Mouse (Mus musculus): ENCODE measurements around the gene Rad51b. TPM values are rescaled to one million over a fixed set of nuclear protein-coding genes. Genes with fewer than 3 reads are reported as not detected.

The Rad51b gene
- total and polyA plus RNA-seq, 3 experiments, result 6.5 to 8.6 (median 8.5) TPM

GRCm38 (mm10) chr12:79623308-79623707, 326.2 kb downstream of the Rad51b start:
- no peak overlapping the region for H3K27ac ChIP-seq (ENCODE audit: insufficient read depth, low read depth)
- H3K36me3 ChIP-seq (replicated peaks in 1 of 2; ENCODE audit: control insufficient read depth in 1 of 2, insufficient read depth in 1 of 2, low read length in 1 of 2), result peaks cover 0 to 4% of the 10 kb centered on the region in 2 experiments
- dilution Hi-C loops (cut with MboI; ENCODE audit: extremely low pct_ligation_motif_present, extremely low pct_unique_long_range_greater_than_20kb, low sequenced_read_pairs), result no loop called here
- no peak overlapping the region for H3K9ac ChIP-seq (ENCODE audit: insufficient read depth, low read depth)
- TF ChIP-seq CHD1 (IDR thresholded peaks at IDR 0.05; ENCODE audit: low read depth, low read length) (no peak), ZC3H11A (IDR thresholded peaks at IDR 0.05; ENCODE audit: low read depth, low read length) (no peak), E2F4 (IDR thresholded peaks at IDR 0.05; ENCODE audit: insufficient replicate concordance, low read depth, low read length) (no peak), HCFC1 (IDR thresholded peaks at IDR 0.05; ENCODE audit: low read depth, low read length) (no peak), RCOR1 (conservative IDR thresholded peaks at IDR 0.05; ENCODE audit: low read depth, low read length) (no peak), SMC3 (IDR thresholded peaks at IDR 0.05; ENCODE audit: low read depth, low read length) (no peak), ZKSCAN1 (IDR thresholded peaks at IDR 0.05; ENCODE audit: borderline replicate concordance, low read depth, low read length) (no peak), ELF1 (IDR thresholded peaks at IDR 0.05; ENCODE audit: low read depth, low read length) (no peak), POLR2A (IDR thresholded peaks at IDR 0.05; ENCODE audit: low read depth, low read length) (no peak), CHD2 (IDR thresholded peaks at IDR 0.05; ENCODE audit: low read length) (no peak), TCF12 (IDR thresholded peaks at IDR 0.05; ENCODE audit: low read depth, low read length) (no peak), GABPA (IDR thresholded peaks at IDR 0.05; ENCODE audit: insufficient replicate concordance, low read depth, low read length) (no peak), CTCF (conservative IDR thresholded peaks at IDR 0.05 in 1 of 2, IDR thresholded peaks at IDR 0.05 in 1 of 2; ENCODE audit: low read depth in 2 of 2, low read length in 2 of 2) (no peak), SIN3A (IDR thresholded peaks at IDR 0.05; ENCODE audit: low read length) (no peak), MAX (IDR thresholded peaks at IDR 0.05; ENCODE audit: low read length) (no peak), KAT2A (IDR thresholded peaks at IDR 0.05; ENCODE audit: insufficient replicate concordance, low read length) (no peak)
- no peak overlapping the region for H3K4me2 ChIP-seq (ENCODE audit: insufficient read depth, low read depth, poor library complexity, severe bottlenecking)
- H3K79me2 ChIP-seq (replicated peaks; ENCODE audit: control insufficient read depth, extremely low read depth, insufficient read depth, poor library complexity, severe bottlenecking), result no peaks in the 10 kb centered on the region
- DNase-seq (ENCODE audit: extremely low read depth), result no peak
- H3K4me3 ChIP-seq (replicated peaks in 1 of 3; ENCODE audit: low read depth in 2 of 3, low read length in 2 of 3, poor library complexity in 1 of 3), result no peak overlapping the region
- in situ Hi-C loops (cut with MboI; ENCODE audit: low pct_ligation_motif_present, low pct_unique_long_range_greater_than_20kb, low sequenced_read_pairs), result no loop called here
- no peaks in the 10 kb centered on the region for H3K27me3 ChIP-seq (replicated peaks)
- peaks cover 24 to 54% of the 10 kb centered on the region in 2 experiments for H3K4me1 ChIP-seq (ENCODE audit: control insufficient read depth in 1 of 2, insufficient read depth in 2 of 2)
- no peaks in the 10 kb centered on the region for H3K9me3 ChIP-seq (replicated peaks; ENCODE audit: low read length)

GRCm38 (mm10) chr12:79625699-79626554, 328.8 kb downstream of the Rad51b start:
- peak overlapping the region; percentile 78 for H3K27ac ChIP-seq (ENCODE audit: insufficient read depth, low read depth)
- DNase-seq (ENCODE audit: extremely low read depth), result no peak
- peaks cover 0 to 2% of the 10 kb centered on the region in 2 experiments for H3K36me3 ChIP-seq (replicated peaks in 1 of 2; ENCODE audit: control insufficient read depth in 1 of 2, insufficient read depth in 1 of 2, low read length in 1 of 2)
- peaks cover 44 to 78% of the 10 kb centered on the region in 2 experiments for H3K4me1 ChIP-seq (ENCODE audit: control insufficient read depth in 1 of 2, insufficient read depth in 2 of 2)
- dilution Hi-C loops (cut with MboI; ENCODE audit: extremely low pct_ligation_motif_present, extremely low pct_unique_long_range_greater_than_20kb, low sequenced_read_pairs) (no loop called here), in situ Hi-C loops (cut with MboI; ENCODE audit: low pct_ligation_motif_present, low pct_unique_long_range_greater_than_20kb, low sequenced_read_pairs) (no loop called here)
- peak overlapping the region; percentile 68 for H3K9ac ChIP-seq (ENCODE audit: insufficient read depth, low read depth)
- H3K9me3 ChIP-seq (replicated peaks; ENCODE audit: low read length), result no peaks in the 10 kb centered on the region
- H3K27me3 ChIP-seq (replicated peaks), result no peaks in the 10 kb centered on the region
- peak overlapping the region; percentile 74 for H3K4me2 ChIP-seq (ENCODE audit: insufficient read depth, low read depth, poor library complexity, severe bottlenecking)
- peaks cover 4% of the 10 kb centered on the region; the same call in 1 of the 2 replicates for H3K79me2 ChIP-seq (replicated peaks; ENCODE audit: control insufficient read depth, extremely low read depth, insufficient read depth, poor library complexity, severe bottlenecking)
- no peak overlapping the region for H3K4me3 ChIP-seq (replicated peaks in 1 of 3; ENCODE audit: low read depth in 2 of 3, low read length in 2 of 3, poor library complexity in 1 of 3)
- TF ChIP-seq ZC3H11A (IDR thresholded peaks at IDR 0.05; ENCODE audit: low read depth, low read length), result no peak
- no peak for TF ChIP-seq USF2 (conservative IDR thresholded peaks at IDR 0.05; ENCODE audit: low read depth, low read length)
- no peak for TF ChIP-seq POLR2AphosphoS2 (IDR thresholded peaks at IDR 0.05; ENCODE audit: low read depth, low read length)
- peak; percentile 51; the same call in 1 of the 2 replicates for TF ChIP-seq MEF2A (IDR thresholded peaks at IDR 0.05; ENCODE audit: borderline replicate concordance, low read depth, low read length)
- TF ChIP-seq ZKSCAN1 (IDR thresholded peaks at IDR 0.05; ENCODE audit: borderline replicate concordance, low read depth, low read length), result no peak
- TF ChIP-seq MAZ (IDR thresholded peaks at IDR 0.05; ENCODE audit: low read depth, low read length), result no peak
- no peak for TF ChIP-seq NRF1 (IDR thresholded peaks at IDR 0.05; ENCODE audit: low read depth, low read length)
- no peak for TF ChIP-seq USF1 (IDR thresholded peaks at IDR 0.05; ENCODE audit: low read depth, low read length)
- no peak for TF ChIP-seq JUN (IDR thresholded peaks at IDR 0.05; ENCODE audit: insufficient read depth, low read depth, low read length)
- TF ChIP-seq EP300 (IDR thresholded peaks at IDR 0.05; ENCODE audit: low read length), result 0 out of 2 replicates have a peak, but pooled peaks have one; percentile 16
- 0 out of 2 replicates have a peak, but pooled peaks have one; percentile 28 for TF ChIP-seq UBTF (IDR thresholded peaks at IDR 0.05; ENCODE audit: low read depth, low read length)
- TF ChIP-seq E2F4 (IDR thresholded peaks at IDR 0.05; ENCODE audit: insufficient replicate concordance, low read depth, low read length), result no peak
- no peak for TF ChIP-seq SIN3A (IDR thresholded peaks at IDR 0.05; ENCODE audit: low read length)
- TF ChIP-seq TBP (conservative IDR thresholded peaks at IDR 0.05; ENCODE audit: low read depth, low read length), result 0 out of 2 replicates have a peak, but pooled peaks have one; percentile 41
- TF ChIP-seq ETS1 (conservative IDR thresholded peaks at IDR 0.05; ENCODE audit: low read depth, low read length), result peak; percentile 39; the same call in 1 of the 2 replicates
- TF ChIP-seq NELFE (IDR thresholded peaks at IDR 0.05; ENCODE audit: low read depth, low read length), result no peak
- TF ChIP-seq PAX5 (IDR thresholded peaks at IDR 0.05; ENCODE audit: low read length), result no peak
- TF ChIP-seq ZNF384 (IDR thresholded peaks at IDR 0.05; ENCODE audit: low read depth, low read length), result peak; percentile 93
- no peak for TF ChIP-seq ELF1 (IDR thresholded peaks at IDR 0.05; ENCODE audit: low read depth, low read length)
- no peak for TF ChIP-seq MXI1 (IDR thresholded peaks at IDR 0.05; ENCODE audit: low read depth, low read length)
